Mouse (Mus musculus): ENCODE data around the gene Ywhah.

The Ywhah gene

GRCm38 (mm10) chr5:33018561-33019425, at the start of gene Ywhah:
Gene Ywhah, plus strand, starts transcription at chr5:33018816.
- DNase-seq (ENCODE audit: low spot score in 2 of 2), result peak; percentile 94

- DNase-seq (ENCODE audit: low spot score in 2 of 2), result no peak
Measured at GRCm38 (mm10) chr5:32976541-32976940, 42.1 kb upstream of the Ywhah start.

- DNase-seq (ENCODE audit: low spot score in 2 of 2), result no peak
Measured at GRCm38 (mm10) chr5:32977179-32977578, 41.4 kb upstream of the Ywhah start.

- no peak for DNase-seq (ENCODE audit: low spot score in 2 of 2)
Measured at GRCm38 (mm10) chr5:32985379-32985778, 33.2 kb upstream of the Ywhah start.

GRCm38 (mm10) chr5:32987873-32988272, 30.7 kb upstream of the Ywhah start:
- DNase-seq (ENCODE audit: low spot score in 2 of 2), result no peak

GRCm38 (mm10) chr5:32989959-32990640, 28.5 kb upstream of the Ywhah start:
- no peak for DNase-seq (ENCODE audit: low spot score in 2 of 2)

GRCm38 (mm10) chr5:32991152-32991551, 27.5 kb upstream of the Ywhah start:
- no peak for DNase-seq (ENCODE audit: low spot score in 2 of 2)

- DNase-seq (ENCODE audit: low spot score in 2 of 2), result no peak
Measured at GRCm38 (mm10) chr5:32994471-32994870, 24.1 kb upstream of the Ywhah start.

GRCm38 (mm10) chr5:32995756-32996155, 22.9 kb upstream of the Ywhah start:
- DNase-seq (ENCODE audit: low spot score in 2 of 2), result no peak

GRCm38 (mm10) chr5:32996560-32996959, 22.1 kb upstream of the Ywhah start:
- no peak for DNase-seq (ENCODE audit: low spot score in 2 of 2)

- peak; percentile 38 to 56 for DNase-seq (ENCODE audit: low spot score in 2 of 2)
Measured at GRCm38 (mm10) chr5:32997686-32998085, 20.9 kb upstream of the Ywhah start.

- DNase-seq (ENCODE audit: low spot score in 2 of 2), result no peak
Measured at GRCm38 (mm10) chr5:32998783-32999182, 19.8 kb upstream of the Ywhah start.

- no peak for DNase-seq (ENCODE audit: low spot score in 2 of 2)
Measured at GRCm38 (mm10) chr5:33001111-33001510, 17.5 kb upstream of the Ywhah start.

GRCm38 (mm10) chr5:33002781-33003180, 15.8 kb upstream of the Ywhah start:
- DNase-seq (ENCODE audit: low spot score in 2 of 2), result no peak

- DNase-seq (ENCODE audit: low spot score in 2 of 2), result no peak
Measured at GRCm38 (mm10) chr5:33003500-33003899, 15.1 kb upstream of the Ywhah start.

- DNase-seq (ENCODE audit: low spot score in 2 of 2), result no peak
Measured at GRCm38 (mm10) chr5:33004110-33004509, 14.5 kb upstream of the Ywhah start.

GRCm38 (mm10) chr5:33005442-33006145, 13.0 kb upstream of the Ywhah start:
- DNase-seq (ENCODE audit: low spot score in 2 of 2), result no peak

- no peak for DNase-seq (ENCODE audit: low spot score in 2 of 2)
Measured at GRCm38 (mm10) chr5:33006670-33007069, 11.9 kb upstream of the Ywhah start.

GRCm38 (mm10) chr5:33007371-33007770, 11.2 kb upstream of the Ywhah start:
- DNase-seq (ENCODE audit: low spot score in 2 of 2), result no peak

GRCm38 (mm10) chr5:33009301-33009700, 9.3 kb upstream of the Ywhah start:
- DNase-seq (ENCODE audit: low spot score in 2 of 2), result no peak

- no peak for DNase-seq (ENCODE audit: low spot score in 2 of 2)
Measured at GRCm38 (mm10) chr5:33009818-33010812, 8.5 kb upstream of the Ywhah start.

Measured in spleen, postnatal 14 days (tissue).